Mouse (Mus musculus) Muller cell, postnatal 12 days (primary cell): ENCODE results near the gene Itgav.

Experiments
- DNase-seq: peaks from one replicate; pipeline ENCODE4 v3.0.0-alpha.2; 2015; ENCODE audit errors: inconsistent ontology term

Itgav gene

GRCm38 (mm10) chr2:83812483-83813272 lies 88.5 kb downstream of the Itgav start, which contains the start of gene Fam171b:
Gene Fam171b (plus strand): TSS chr2:83812636.
- peak; percentile 90 for DNase-seq

GRCm38 (mm10) chr2:83813273-83813892 lies 89.2 kb downstream of the Itgav start:
- peak; percentile 46 for DNase-seq

GRCm38 (mm10) chr2:83814009-83814408 lies 89.8 kb downstream of the Itgav start:
- peak; percentile 53 for DNase-seq

- no peak for DNase-seq
Measured at GRCm38 (mm10) chr2:83816147-83816546, 92.0 kb downstream of the Itgav start.

- no peak for DNase-seq
Measured at GRCm38 (mm10) chr2:83825161-83825560, 101.0 kb downstream of the Itgav start.

- DNase-seq, result peak; percentile 81
Measured at GRCm38 (mm10) chr2:83828895-83829539, 104.8 kb downstream of the Itgav start.

GRCm38 (mm10) chr2:83832903-83833302 lies 108.7 kb downstream of the Itgav start:
- no peak for DNase-seq

GRCm38 (mm10) chr2:83835313-83836070 lies 111.3 kb downstream of the Itgav start:
- no peak for DNase-seq

GRCm38 (mm10) chr2:83848495-83848894 lies 124.3 kb downstream of the Itgav start:
- DNase-seq, result no peak

GRCm38 (mm10) chr2:83853423-83853822 lies 129.2 kb downstream of the Itgav start:
- no peak for DNase-seq

- no peak for DNase-seq
Measured at GRCm38 (mm10) chr2:83856236-83856635, 132.0 kb downstream of the Itgav start.
